Mouse (Mus musculus) intestine, postnatal 0 days (tissue): ENCODE results near the gene Tlcd2. TPM values are rescaled to one million over a fixed set of nuclear protein-coding genes. Genes with fewer than 3 reads are reported as not detected.
"Not testable (repeated sequence)": the region's sequence is repeated elsewhere in the genome, so short reads cannot be mapped to it uniquely, and the experiment has no call there.

Source experiments
- ATAC-seq: fragments of 200-750 bp; cut with Nextera tagmentation; 2 replicates; pipeline ENCODE4 v1.8.0; 2017; ENCODE audit warnings: mild to moderate bottlenecking, moderate TSS enrichment, moderate library complexity
- H3K27ac ChIP-seq: fragments of 300-500 bp; sonication (generic); 2 replicates; pipeline ENCODE4 v1.5.1; 2014; ENCODE audit warnings: mild to moderate bottlenecking, low read depth, low read length, moderate library complexity
- H3K27me3 ChIP-seq: fragments of 300-500 bp; sonication (generic); replicated peaks from 2 replicates; pipeline ENCODE4 v1.6.1; 2014; ENCODE audit warnings: low read length, mixed read lengths; ENCODE audit not compliant: control insufficient read depth, insufficient read depth
- H3K36me3 ChIP-seq: fragments of 300-500 bp; sonication (generic); 2 replicates; pipeline ENCODE4 v1.6.1; 2014; ENCODE audit warnings: mild to moderate bottlenecking, moderate library complexity; ENCODE audit not compliant: control insufficient read depth, insufficient read depth
- H3K4me1 ChIP-seq: fragments of 300-500 bp; sonication (generic); replicated peaks from 2 replicates; pipeline ENCODE4 v1.6.1; 2014; ENCODE audit warnings: antibody characterized with exemption, low read length, mixed read lengths; ENCODE audit not compliant: control insufficient read depth, insufficient read depth
- H3K4me2 ChIP-seq: fragments of 300-500 bp; sonication (generic); replicated peaks from 2 replicates; pipeline ENCODE4 v1.6.1; 2014; ENCODE audit warnings: low read depth, mild to moderate bottlenecking, moderate library complexity
- H3K4me3 ChIP-seq: fragments of 300-500 bp; sonication (generic); 2 replicates; pipeline ENCODE4 v1.5.1; 2014; ENCODE audit warnings: low read depth, low read length
- H3K9ac ChIP-seq: fragments of 300-500 bp; sonication (generic); 2 replicates; pipeline ENCODE4 v1.6.1; 2014; ENCODE audit warnings: mild to moderate bottlenecking, low read depth, low read length
- H3K9me3 ChIP-seq: fragments of 300-500 bp; sonication (generic); 2 replicates; pipeline ENCODE4 v1.6.1; 2016; ENCODE audit warnings: mixed run types; ENCODE audit not compliant: control insufficient read depth
- CTCF ChIP-seq: sonication (generic); IDR thresholded peaks from 2 replicates; pipeline ENCODE4 v1.5.1; 2016; ENCODE audit warnings: low read depth, mild to moderate bottlenecking, control low read depth, antibody characterized with exemption, moderate library complexity
- WGBS: fragments of 180-500 bp; shearing (Covaris S2); extraction: QIAGEN DNeasy Blood & Tissue Kit; methylation state at CpG from one replicate; pipeline ENCODE4 v1.1.7; 2014; 5-methylcytosine and 5-hydroxymethylcytosine counted together
- polyA plus RNA-seq: library from polyadenylated mRNA; unstranded; fragments of >200 nt; fragmentation: Nextera tagmentation; extraction: Ambion mirVana; gene quantifications from 2 replicates; pipeline ENCODE4 v1.2.1, GENCODE M21; 2015

Tlcd2 gene
- polyA plus RNA-seq, 1 experiment from 2014 or later, result 52.7 TPM

GRCm38 (mm10) chr11:75452812-75453557, 8.5 kb upstream of the Tlcd2 start:
- WGBS, result 89% methylated on average over 31 of the region's 31 CpGs
- no peaks in the 10 kb centered on the region for H3K4me1 ChIP-seq
- H3K4me3 ChIP-seq, result peak overlapping the region; percentile 71
- peaks cover 40% of the 10 kb centered on the region for H3K36me3 ChIP-seq
- H3K9ac ChIP-seq, result no peak overlapping the region
- no peaks in the 10 kb centered on the region for H3K27me3 ChIP-seq
- no peak for ATAC-seq
- no peak for TF ChIP-seq CTCF
- no peak overlapping the region for H3K27ac ChIP-seq
- H3K9me3 ChIP-seq, result no peaks in the 10 kb centered on the region
- H3K4me2 ChIP-seq, result peak overlapping the region; percentile 98

GRCm38 (mm10) chr11:75453991-75454930, 7.3 kb upstream of the Tlcd2 start, which contains the start of gene Wdr81:
Wdr81 (minus strand) TSS chr11:75454717.
- peak within 1 kb of the TSS; percentile 71 for H3K4me3 ChIP-seq
- H3K9ac ChIP-seq, result peak within 1 kb of the TSS; percentile 74
- H3K27me3 ChIP-seq, result no peaks in the 10 kb centered on the region
- peaks cover 27% of the 10 kb centered on the region for H3K36me3 ChIP-seq
- ATAC-seq, result peak; percentile 85
- H3K4me2 ChIP-seq, result peak within 1 kb of the TSS; percentile 98
- WGBS, result 2% methylated on average over 56 of the region's 56 CpGs
- H3K4me1 ChIP-seq, result no peaks in the 10 kb centered on the region
- no peaks in the 10 kb centered on the region for H3K9me3 ChIP-seq
- peak; percentile 71 for TF ChIP-seq CTCF
- H3K27ac ChIP-seq, result peak within 1 kb of the TSS; percentile 46

GRCm38 (mm10) chr11:75455041-75455736, 6.3 kb upstream of the Tlcd2 start:
- Histone ChIP-seq H3K27ac (peak overlapping the region; percentile 46), H3K27me3 (no peaks in the 10 kb centered on the region), H3K9ac (peak overlapping the region; percentile 74; the same call in 1 of the 2 replicates), H3K4me2 (peak overlapping the region; percentile 98), H3K36me3 (peaks cover 21% of the 10 kb centered on the region), H3K9me3 (no peaks in the 10 kb centered on the region), H3K4me3 (peak overlapping the region; percentile 71; the same call in 1 of the 2 replicates), H3K4me1 (no peaks in the 10 kb centered on the region)
- no peak for ATAC-seq
- WGBS, result 59% methylated on average over 10 of the region's 10 CpGs
- TF ChIP-seq CTCF, result no peak

- not testable (repeated sequence) for H3K4me1 ChIP-seq, H3K27me3 ChIP-seq, H3K9ac ChIP-seq, H3K27ac ChIP-seq, H3K9me3 ChIP-seq, H3K4me2 ChIP-seq, H3K4me3 ChIP-seq, ATAC-seq
- peaks cover 17% of the 10 kb centered on the region for H3K36me3 ChIP-seq
- WGBS, result 95% methylated on average over 2 of the region's 2 CpGs
Measured at GRCm38 (mm10) chr11:75455971-75456370, 5.5 kb upstream of the Tlcd2 start.

GRCm38 (mm10) chr11:75456440-75456871, 5.1 kb upstream of the Tlcd2 start:
- Histone ChIP-seq H3K27me3 (no peaks in the 10 kb centered on the region), H3K9ac (no peak overlapping the region), H3K27ac (no peak overlapping the region), H3K9me3 (no peaks in the 10 kb centered on the region), H3K4me2 (no peak overlapping the region), H3K36me3 (peaks cover 12% of the 10 kb centered on the region), H3K4me1 (no peaks in the 10 kb centered on the region), H3K4me3 (no peak overlapping the region)
- ATAC-seq, result no peak
- TF ChIP-seq CTCF, result no peak
- whole genome bisulfite sequencing, result 78% methylated on average over 7 of the region's 7 CpGs
